Mouse (Mus musculus) limb, embryonic 11.5 days (tissue): ENCODE data around the gene Slamf9. TPM values are rescaled to one million over a fixed set of nuclear protein-coding genes. Genes with fewer than 3 reads are reported as not detected.

Experiments
- ATAC-seq: fragments of 200-750 bp; cut with Nextera tagmentation; 2 replicates; pipeline ENCODE4 v1.8.0; 2017; ENCODE audit warnings: low read depth; ENCODE audit not compliant: insufficient number of reproducible peaks, low FRiP score, low TSS enrichment
- DNase-seq: peaks from one replicate; pipeline ENCODE4 v3.0.0-alpha.2; 2015; ENCODE audit warnings: low spot score
- H3K27ac ChIP-seq: fragments of 300-500 bp; sonication (generic); replicated peaks from 2 replicates; pipeline ENCODE4 v1.5.1; 2014; ENCODE audit warnings: low read depth, mild to moderate bottlenecking, low read length
- H3K27me3 ChIP-seq: fragments of 300-500 bp; sonication (generic); 2 replicates; pipeline ENCODE4 v1.6.1; 2014; ENCODE audit warnings: mild to moderate bottlenecking, low read length, mixed read lengths; ENCODE audit not compliant: control insufficient read depth, insufficient read depth
- H3K36me3 ChIP-seq: fragments of 300-500 bp; sonication (generic); 2 replicates; pipeline ENCODE4 v1.6.1; 2014; ENCODE audit warnings: mild to moderate bottlenecking, low read length, moderate library complexity, mixed read lengths; ENCODE audit not compliant: control insufficient read depth, insufficient read depth
- H3K4me1 ChIP-seq: fragments of 300-500 bp; sonication (generic); 2 replicates; pipeline ENCODE4 v1.6.1; 2014; ENCODE audit warnings: low read length, mixed read lengths; ENCODE audit not compliant: control insufficient read depth, insufficient read depth
- H3K4me2 ChIP-seq: fragments of 300-500 bp; sonication (generic); 2 replicates; pipeline ENCODE4 v1.6.1; 2014; ENCODE audit warnings: low read depth, mild to moderate bottlenecking, moderate library complexity; ENCODE audit not compliant: severe bottlenecking
- H3K4me3 ChIP-seq: fragments of 300-500 bp; sonication (generic); 2 replicates; pipeline ENCODE4 v1.5.1; 2014; ENCODE audit warnings: low read depth, low read length
- H3K9ac ChIP-seq: fragments of 300-500 bp; sonication (generic); 2 replicates; pipeline ENCODE4 v1.6.1; 2014; ENCODE audit warnings: mild to moderate bottlenecking, low read length
- H3K9me3 ChIP-seq: fragments of 300-500 bp; sonication (generic); 2 replicates; pipeline ENCODE4 v1.6.1; 2016; ENCODE audit warnings: low read length; ENCODE audit not compliant: control insufficient read depth
- WGBS: fragments of 180-500 bp; shearing (Covaris S2); extraction: QIAGEN DNeasy Blood & Tissue Kit; methylation state at CpG from one replicate; pipeline ENCODE4 v1.1.7; 2014; 5-methylcytosine and 5-hydroxymethylcytosine counted together
- polyA plus RNA-seq: library from polyadenylated mRNA; unstranded; fragments of >200 nt; fragmentation: Nextera tagmentation; extraction: Ambion mirVana; gene quantifications from 2 replicates; pipeline ENCODE4 v1.2.1, GENCODE M21; 2014

The Slamf9 gene
- polyA plus RNA-seq, 1 experiment from 2014 or later, result 0.25 TPM

DNA sequence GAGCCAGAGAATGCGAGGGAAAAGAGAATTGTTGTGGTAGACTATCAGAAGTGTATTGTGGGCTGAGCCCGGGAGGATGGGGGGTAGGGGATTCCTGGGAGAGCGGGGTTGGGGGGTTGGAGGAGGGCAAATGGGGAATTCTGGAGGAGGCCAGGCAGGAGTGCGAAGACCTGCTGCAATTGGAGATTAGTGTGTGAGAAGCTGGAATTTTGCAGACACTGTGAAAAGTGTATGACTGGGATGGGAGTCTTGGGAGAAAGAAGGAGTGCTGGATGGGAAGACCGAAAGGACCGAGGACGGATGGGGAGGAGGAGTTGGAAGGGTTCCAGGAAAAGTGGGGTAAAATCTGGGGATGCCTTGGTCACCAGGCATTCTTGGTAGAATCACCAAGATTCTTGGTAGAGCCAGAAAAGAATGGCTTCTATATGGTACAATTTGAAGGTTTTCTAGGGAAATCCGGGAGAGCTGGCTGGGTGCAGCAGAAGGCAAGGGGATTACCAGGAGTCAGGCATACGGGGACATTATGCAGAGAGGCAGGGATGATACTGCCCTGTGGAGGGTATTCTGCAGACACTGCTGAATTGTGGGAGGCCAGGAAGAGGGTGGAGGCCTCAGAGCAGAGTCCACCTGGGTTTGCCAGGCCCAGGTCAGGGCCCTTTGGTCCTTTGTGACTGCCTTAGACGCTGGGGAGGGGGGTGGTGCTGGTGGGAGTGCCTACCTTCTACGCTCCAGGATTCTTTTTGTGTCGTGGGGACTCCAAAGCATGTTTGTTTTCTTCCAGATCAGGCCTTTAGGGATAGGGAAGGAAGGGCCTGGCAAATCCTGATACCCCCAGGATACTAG, 7.6 kb downstream of the Slamf9 start:
- H3K9ac ChIP-seq, result peak overlapping the region; percentile 61
- no peak for DNase-seq
- ATAC-seq, result no peak
- peak overlapping the region; percentile 68 for H3K4me3 ChIP-seq
- no peaks in the 10 kb centered on the region for H3K9me3 ChIP-seq
- H3K36me3 ChIP-seq, result no peaks in the 10 kb centered on the region
- WGBS, result 2% methylated on average over 12 of the region's 12 CpGs
- H3K27ac ChIP-seq, result no peak overlapping the region; the same call in 1 of the 2 replicates
- H3K4me2 ChIP-seq, result peak overlapping the region; percentile 79
- peaks cover 38% of the 10 kb centered on the region for H3K4me1 ChIP-seq
- H3K27me3 ChIP-seq, result no peaks in the 10 kb centered on the region

DNA sequence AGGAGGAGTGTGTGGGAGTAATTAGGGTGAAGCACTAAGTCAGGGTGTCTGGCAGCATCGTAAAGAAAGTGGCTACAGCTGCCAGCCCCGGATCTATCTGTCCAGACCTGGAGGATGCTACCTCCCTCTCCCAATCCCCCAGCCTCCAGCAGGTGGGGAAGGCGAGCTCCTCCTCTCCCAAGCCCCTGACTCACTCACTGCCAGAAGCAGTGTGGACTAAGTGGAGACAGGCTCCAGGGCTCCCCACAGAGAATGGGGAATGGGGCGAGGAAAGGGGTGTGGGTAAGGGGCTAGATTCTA, 8.2 kb downstream of the Slamf9 start:
- Histone ChIP-seq H3K4me1 (peaks cover 38% of the 10 kb centered on the region), H3K27ac (no peak overlapping the region)
- no peak for ATAC-seq

DNA sequence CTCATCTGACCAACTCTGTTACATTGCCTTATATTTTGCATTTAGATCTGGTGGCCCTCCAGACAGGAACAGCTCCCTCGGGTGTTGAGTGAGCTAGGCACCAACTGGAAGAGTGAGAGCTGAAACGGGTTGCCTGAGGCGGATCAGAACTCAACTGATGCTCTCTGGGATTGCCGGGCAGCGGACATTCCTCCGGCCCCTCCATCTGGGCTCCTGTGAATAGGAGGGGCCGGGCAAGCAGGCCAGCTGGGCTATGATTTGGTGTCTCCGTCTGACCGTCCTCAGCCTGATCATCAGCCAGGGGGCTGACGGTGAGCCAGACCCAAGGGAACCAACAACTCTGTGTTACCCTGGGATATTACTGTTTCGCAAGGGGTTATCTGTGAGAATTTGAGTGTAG, 9.1 kb downstream of the Slamf9 start:
- H3K27me3 ChIP-seq, result no peaks in the 10 kb centered on the region
- no peak overlapping the region for H3K4me3 ChIP-seq
- peak overlapping the region; percentile 79 for H3K4me2 ChIP-seq
- no peaks in the 10 kb centered on the region for H3K9me3 ChIP-seq
- no peak for DNase-seq
- H3K9ac ChIP-seq, result peak overlapping the region; percentile 37; the same call in 1 of the 2 replicates
- WGBS, result 63% methylated on average over 11 of the region's 11 CpGs
- ATAC-seq, result no peak
- H3K4me1 ChIP-seq, result peaks cover 38% of the 10 kb centered on the region
- no peak overlapping the region for H3K27ac ChIP-seq
- no peaks in the 10 kb centered on the region for H3K36me3 ChIP-seq

More for the DNA sequence above, 8.2 kb downstream of the Slamf9 start:
- Histone ChIP-seq H3K4me2 (peak overlapping the region; percentile 79), H3K4me3 (peak overlapping the region; percentile 68), H3K27me3 (no peaks in the 10 kb centered on the region), H3K36me3 (no peaks in the 10 kb centered on the region), H3K9me3 (no peaks in the 10 kb centered on the region), H3K9ac (peak overlapping the region; percentile 61)
- DNase-seq, result no peak
- 14% methylated on average over 4 of the region's 4 CpGs for WGBS

GRCm38 (mm10) chr1:172484671-172485070, 9.5 kb downstream of the Slamf9 start:
- no peak overlapping the region for H3K27ac ChIP-seq
- WGBS, result 73% methylated on average over 13 of the region's 13 CpGs
- H3K27me3 ChIP-seq, result no peaks in the 10 kb centered on the region
- no peak overlapping the region; the same call in 1 of the 2 replicates for H3K9ac ChIP-seq
- H3K4me2 ChIP-seq, result peak overlapping the region; percentile 79; the same call in 1 of the 2 replicates
- H3K4me1 ChIP-seq, result peaks cover 38% of the 10 kb centered on the region
- ATAC-seq (no peak), DNase-seq (no peak)
- 0 out of 2 replicates have a peak, but pooled peaks cover 3% of the 10 kb centered on the region for H3K36me3 ChIP-seq
- H3K4me3 ChIP-seq, result no peak overlapping the region
- H3K9me3 ChIP-seq, result no peaks in the 10 kb centered on the region

DNA sequence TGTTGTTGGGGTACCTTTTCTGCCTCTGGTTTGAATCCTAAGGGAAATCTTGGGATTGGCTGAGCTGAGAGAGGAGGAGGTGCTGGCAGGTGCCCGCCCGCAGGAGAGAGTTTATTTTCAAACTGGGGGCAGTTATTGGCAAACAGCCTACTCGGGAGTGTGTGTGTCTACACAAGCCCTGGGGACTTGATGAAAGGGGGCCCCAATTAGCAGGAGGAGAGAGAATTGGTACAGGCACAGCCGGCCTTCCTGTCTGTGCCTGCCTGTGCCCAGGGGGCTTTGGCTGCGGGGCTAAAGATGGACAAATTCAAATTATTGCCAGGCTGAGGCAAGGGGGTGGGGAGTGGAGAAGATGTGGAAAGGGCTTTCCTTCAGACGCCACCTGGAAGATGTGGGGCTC, 10.7 kb downstream of the Slamf9 start:
- H3K4me2 ChIP-seq, result peak overlapping the region; percentile 29; the same call in 1 of the 2 replicates
- H3K27ac ChIP-seq, result no peak overlapping the region

GRCm38 (mm10) chr1:172486236-172486635, 11.1 kb downstream of the Slamf9 start:
- Histone ChIP-seq H3K9me3 (no peaks in the 10 kb centered on the region), H3K4me2 (peak overlapping the region; percentile 29; the same call in 1 of the 2 replicates), H3K9ac (0 out of 2 replicates have a peak overlapping the region, but pooled peaks have one; percentile 30), H3K27me3 (no peaks in the 10 kb centered on the region), H3K4me3 (peak overlapping the region; percentile 9; the same call in 1 of the 2 replicates), H3K4me1 (peaks cover 42% of the 10 kb centered on the region), H3K36me3 (peaks cover 3% of the 10 kb centered on the region; the same call in 1 of the 2 replicates), H3K27ac (no peak overlapping the region)
- no peak for DNase-seq
- ATAC-seq, result no peak
- 22% methylated on average over 4 of the region's 4 CpGs for WGBS

More for the DNA sequence above, 10.7 kb downstream of the Slamf9 start:
- H3K9ac ChIP-seq, result no peak overlapping the region
- 0 out of 2 replicates have a peak, but pooled peaks cover 3% of the 10 kb centered on the region for H3K36me3 ChIP-seq
- H3K27me3 ChIP-seq, result no peaks in the 10 kb centered on the region
- H3K4me3 ChIP-seq, result 0 out of 2 replicates have a peak overlapping the region, but pooled peaks have one; percentile 9
- 27% methylated on average over 6 of the region's 6 CpGs for WGBS
- ATAC-seq (no peak), DNase-seq (no peak)
- no peaks in the 10 kb centered on the region for H3K9me3 ChIP-seq
- H3K4me1 ChIP-seq, result peaks cover 42% of the 10 kb centered on the region

DNA sequence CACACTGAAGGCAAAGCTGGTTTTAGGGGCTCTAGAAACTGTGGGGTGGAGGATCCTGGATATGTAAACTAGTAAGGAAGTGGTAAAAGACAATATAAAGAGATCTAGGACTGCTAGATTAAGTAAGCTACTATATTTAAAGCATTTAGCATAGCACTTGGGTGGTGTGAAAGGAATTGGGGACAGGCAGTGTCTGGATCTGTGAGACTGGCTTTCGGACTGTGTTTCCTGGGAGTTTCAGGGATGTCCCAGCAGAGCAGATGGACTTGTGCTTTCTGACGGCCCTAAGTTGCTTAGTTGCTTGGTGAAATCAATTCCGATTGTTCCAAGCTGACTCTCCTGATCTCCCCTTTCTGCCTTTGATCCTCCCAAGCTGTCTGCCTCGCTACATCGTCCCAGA, 11.5 kb downstream of the Slamf9 start:
- H3K36me3 ChIP-seq, result peaks cover 5% of the 10 kb centered on the region; the same call in 1 of the 2 replicates
- DNase-seq, result no peak

GRCm38 (mm10) chr1:172487859-172488258, 12.7 kb downstream of the Slamf9 start:
- 81% methylated on average over 4 of the region's 4 CpGs for WGBS
- Histone ChIP-seq H3K4me2 (no peak overlapping the region), H3K4me3 (no peak overlapping the region), H3K36me3 (peaks cover 5% of the 10 kb centered on the region; the same call in 1 of the 2 replicates), H3K9me3 (no peaks in the 10 kb centered on the region), H3K9ac (no peak overlapping the region), H3K4me1 (peaks cover 40% of the 10 kb centered on the region), H3K27ac (no peak overlapping the region), H3K27me3 (no peaks in the 10 kb centered on the region)
- DNase-seq (no peak), ATAC-seq (no peak)

More for the DNA sequence above, 11.5 kb downstream of the Slamf9 start:
- Histone ChIP-seq H3K27ac (no peak overlapping the region), H3K27me3 (no peaks in the 10 kb centered on the region), H3K4me1 (peaks cover 42% of the 10 kb centered on the region), H3K9ac (no peak overlapping the region), H3K4me3 (peak overlapping the region; percentile 9; the same call in 1 of the 2 replicates), H3K4me2 (no peak overlapping the region), H3K9me3 (no peaks in the 10 kb centered on the region)
- ATAC-seq, result no peak
- WGBS, result 82% methylated on average over 5 of the region's 5 CpGs
